Mouse (Mus musculus): ENCODE data around the gene Hint1. TPM values are rescaled to one million over a fixed set of nuclear protein-coding genes. Genes with fewer than 3 reads are reported as not detected.

Hint1 gene
- polyA plus RNA-seq, 1 experiment from 2014 or later: 690 TPM

- DNase-seq (no peak), ATAC-seq (ENCODE audit: insufficient read depth) (no peak)
- Histone ChIP-seq H3K27ac (ENCODE audit: low read depth) (no peak overlapping the region), H3K4me2 (no peak overlapping the region), H3K9me3 (ENCODE audit: low read depth, low read length) (no peaks in the 10 kb centered on the region), H3K9ac (no peak overlapping the region), H3K4me1 (ENCODE audit: insufficient read depth) (no peaks in the 10 kb centered on the region), H3K27me3 (ENCODE audit: insufficient read depth, low read length) (no peaks in the 10 kb centered on the region), H3K4me3 (ENCODE audit: low read depth, low read length) (no peak overlapping the region), H3K36me3 (ENCODE audit: insufficient read depth) (no peaks in the 10 kb centered on the region)
- peak; percentile 35; the same call in 1 of the 2 replicates for TF ChIP-seq CTCF (IDR thresholded peaks at IDR 0.05; ENCODE audit: low read depth)
- 56% methylated on average over 2 of the region's 2 CpGs for WGBS
Observed at GRCm38 (mm10) chr11:54834596-54834995, 31.6 kb upstream of the Hint1 start.

- 67% methylated on average over 9 of the region's 9 CpGs for WGBS
- no peak overlapping the region for H3K4me2 ChIP-seq
Observed at GRCm38 (mm10) chr11:54836106-54836505, 30.1 kb upstream of the Hint1 start.

GRCm38 (mm10) chr11:54839696-54840095, 26.5 kb upstream of the Hint1 start:
- no peak overlapping the region for H3K27ac ChIP-seq (ENCODE audit: low read depth)

More at GRCm38 (mm10) chr11:54836106-54836505, 30.1 kb upstream of the Hint1 start:
- H3K27me3 ChIP-seq (ENCODE audit: insufficient read depth, low read length): no peaks in the 10 kb centered on the region
- no peak overlapping the region for H3K9ac ChIP-seq
- H3K27ac ChIP-seq (ENCODE audit: low read depth): no peak overlapping the region
- H3K9me3 ChIP-seq (ENCODE audit: low read depth, low read length): no peaks in the 10 kb centered on the region
- no peaks in the 10 kb centered on the region for H3K4me1 ChIP-seq (ENCODE audit: insufficient read depth)
- ATAC-seq (ENCODE audit: insufficient read depth): no peak
- no peaks in the 10 kb centered on the region for H3K36me3 ChIP-seq (ENCODE audit: insufficient read depth)
- no peak for TF ChIP-seq CTCF (IDR thresholded peaks at IDR 0.05; ENCODE audit: low read depth)
- H3K4me3 ChIP-seq (ENCODE audit: low read depth, low read length): no peak overlapping the region
- DNase-seq: no peak

GRCm38 (mm10) chr11:54840891-54841290, 25.3 kb upstream of the Hint1 start:
- DNase-seq (no peak), ATAC-seq (ENCODE audit: insufficient read depth) (no peak)
- H3K27me3 ChIP-seq (ENCODE audit: insufficient read depth, low read length): no peaks in the 10 kb centered on the region
- no peaks in the 10 kb centered on the region for H3K36me3 ChIP-seq (ENCODE audit: insufficient read depth)
- no peaks in the 10 kb centered on the region for H3K9me3 ChIP-seq (ENCODE audit: low read depth, low read length)
- H3K27ac ChIP-seq (ENCODE audit: low read depth): no peak overlapping the region
- TF ChIP-seq CTCF (IDR thresholded peaks at IDR 0.05; ENCODE audit: low read depth): no peak
- no peaks in the 10 kb centered on the region for H3K4me1 ChIP-seq (ENCODE audit: insufficient read depth)
- 86% methylated on average over 11 of the region's 11 CpGs for WGBS
- H3K4me3 ChIP-seq (ENCODE audit: low read depth, low read length): no peak overlapping the region
- H3K4me2 ChIP-seq: no peak overlapping the region
- no peak overlapping the region for H3K9ac ChIP-seq

More at GRCm38 (mm10) chr11:54839696-54840095, 26.5 kb upstream of the Hint1 start:
- ATAC-seq (ENCODE audit: insufficient read depth) (no peak), DNase-seq (no peak)
- no peaks in the 10 kb centered on the region for H3K27me3 ChIP-seq (ENCODE audit: insufficient read depth, low read length)
- H3K36me3 ChIP-seq (ENCODE audit: insufficient read depth): no peaks in the 10 kb centered on the region
- TF ChIP-seq CTCF (IDR thresholded peaks at IDR 0.05; ENCODE audit: low read depth): no peak
- H3K4me3 ChIP-seq (ENCODE audit: low read depth, low read length): no peak overlapping the region
- H3K9ac ChIP-seq: no peak overlapping the region
- no peaks in the 10 kb centered on the region for H3K4me1 ChIP-seq (ENCODE audit: insufficient read depth)
- WGBS: 89% methylated on average over 4 of the region's 4 CpGs
- H3K4me2 ChIP-seq: no peak overlapping the region
- no peaks in the 10 kb centered on the region for H3K9me3 ChIP-seq (ENCODE audit: low read depth, low read length)

- TF ChIP-seq CTCF (IDR thresholded peaks at IDR 0.05; ENCODE audit: low read depth): no peak
- Histone ChIP-seq H3K27ac (ENCODE audit: low read depth) (no peak overlapping the region), H3K4me3 (ENCODE audit: low read depth, low read length) (no peak overlapping the region), H3K27me3 (ENCODE audit: insufficient read depth, low read length) (no peaks in the 10 kb centered on the region), H3K9ac (no peak overlapping the region), H3K36me3 (ENCODE audit: insufficient read depth) (no peaks in the 10 kb centered on the region), H3K4me1 (ENCODE audit: insufficient read depth) (no peaks in the 10 kb centered on the region), H3K4me2 (no peak overlapping the region), H3K9me3 (ENCODE audit: low read depth, low read length) (no peaks in the 10 kb centered on the region)
- no peak for ATAC-seq (ENCODE audit: insufficient read depth)
- WGBS: 60% methylated on average over 9 of the region's 9 CpGs
- no peak for DNase-seq
Observed at GRCm38 (mm10) chr11:54844424-54844823, 21.8 kb upstream of the Hint1 start.

- H3K27me3 ChIP-seq (ENCODE audit: insufficient read depth, low read length): no peaks in the 10 kb centered on the region
- no peak overlapping the region for H3K27ac ChIP-seq (ENCODE audit: low read depth)
- H3K9ac ChIP-seq: no peak overlapping the region
- no peaks in the 10 kb centered on the region for H3K36me3 ChIP-seq (ENCODE audit: insufficient read depth)
- no peaks in the 10 kb centered on the region for H3K4me1 ChIP-seq (ENCODE audit: insufficient read depth)
- no peaks in the 10 kb centered on the region for H3K9me3 ChIP-seq (ENCODE audit: low read depth, low read length)
- H3K4me3 ChIP-seq (ENCODE audit: low read depth, low read length): no peak overlapping the region
- TF ChIP-seq CTCF (IDR thresholded peaks at IDR 0.05; ENCODE audit: low read depth): no peak
- ATAC-seq (ENCODE audit: insufficient read depth): no peak
- DNase-seq: no peak
- no peak overlapping the region for H3K4me2 ChIP-seq
- 71% methylated on average over 5 of the region's 5 CpGs for WGBS
Observed at GRCm38 (mm10) chr11:54844959-54845358, 21.2 kb upstream of the Hint1 start.

GRCm38 (mm10) chr11:54845470-54846442, 20.4 kb upstream of the Hint1 start:
- H3K27ac ChIP-seq (ENCODE audit: low read depth): no peak overlapping the region
- 50% methylated on average over 8 of the region's 8 CpGs for WGBS

More at GRCm38 (mm10) chr11:54845470-54846442, 20.4 kb upstream of the Hint1 start:
- Histone ChIP-seq H3K27me3 (ENCODE audit: insufficient read depth, low read length) (no peaks in the 10 kb centered on the region), H3K4me2 (no peak overlapping the region), H3K36me3 (ENCODE audit: insufficient read depth) (no peaks in the 10 kb centered on the region), H3K9me3 (ENCODE audit: low read depth, low read length) (no peaks in the 10 kb centered on the region), H3K4me1 (ENCODE audit: insufficient read depth) (no peaks in the 10 kb centered on the region), H3K9ac (no peak overlapping the region), H3K4me3 (ENCODE audit: low read depth, low read length) (no peak overlapping the region)
- DNase-seq: no peak
- ATAC-seq (ENCODE audit: insufficient read depth): no peak
- no peak for TF ChIP-seq CTCF (IDR thresholded peaks at IDR 0.05; ENCODE audit: low read depth)

All from lung, embryonic 14.5 days (tissue).